Mouse (Mus musculus): ENCODE measurements around the gene Ddhd1.

DNA sequence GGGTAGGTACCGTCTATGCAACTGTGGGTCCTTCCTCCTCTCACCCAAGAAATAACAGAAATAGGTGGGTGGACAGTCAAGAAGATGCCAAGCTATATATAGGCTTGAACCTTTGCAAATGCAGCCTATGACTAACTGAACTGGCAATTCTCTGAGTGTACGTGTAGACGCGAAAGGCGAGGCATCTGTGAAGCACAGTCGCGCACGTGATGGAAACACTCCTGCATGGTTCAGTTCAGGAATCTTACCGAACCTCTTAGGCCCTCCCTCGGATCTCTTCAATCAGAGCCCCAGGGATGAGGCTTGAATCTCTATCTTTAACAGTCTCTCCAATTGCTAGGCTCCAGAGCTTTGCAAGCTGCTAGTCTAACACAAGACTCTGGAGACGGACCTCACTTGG is 10.3 kb downstream of the Ddhd1 start:
- TF ChIP-seq POLR2A (IDR thresholded peaks at IDR 0.05; ENCODE audit: control insufficient read depth, low read depth, low read length) = no peak
- no peak for TF ChIP-seq CTCF (IDR thresholded peaks at IDR 0.05; ENCODE audit: control insufficient read depth, insufficient read depth, insufficient replicate concordance, low read depth, low read length)

Data from testis, adult 2 months (tissue).